Mouse (Mus musculus) ovary, adult 18-20 months (tissue): Measurements from ENCODE around the gene Tbl1xr1.

Experiments used
- DNase-seq: peaks from one replicate; pipeline ENCODE4 v3.0.0; 2022; ENCODE audit warnings: low spot score, mixed read lengths

Gene Tbl1xr1

GRCm38 (mm10) chr3:22204186-22204585 lies 127.7 kb downstream of the Tbl1xr1 start:
- no peak for DNase-seq

DNA sequence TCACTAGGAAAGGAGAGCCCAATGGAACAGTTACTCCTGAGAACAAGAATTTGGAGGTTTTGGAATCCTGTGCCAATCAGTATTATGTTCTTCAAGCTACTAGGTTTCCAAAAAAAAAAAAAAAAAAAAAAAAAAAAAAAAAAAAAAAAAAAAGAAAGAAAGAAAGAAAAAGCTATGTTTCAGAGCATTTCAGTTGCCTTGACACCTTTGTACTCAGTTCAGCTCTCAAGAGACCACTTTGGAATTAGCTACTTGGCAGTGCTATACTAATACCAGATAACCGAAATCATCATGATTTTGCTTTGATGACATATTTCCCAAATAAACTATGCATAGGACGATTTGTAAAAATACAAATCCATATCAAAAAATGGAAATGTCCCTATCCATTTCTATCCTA lies 145.1 kb downstream of the Tbl1xr1 start:
- DNase-seq = no peak

DNA sequence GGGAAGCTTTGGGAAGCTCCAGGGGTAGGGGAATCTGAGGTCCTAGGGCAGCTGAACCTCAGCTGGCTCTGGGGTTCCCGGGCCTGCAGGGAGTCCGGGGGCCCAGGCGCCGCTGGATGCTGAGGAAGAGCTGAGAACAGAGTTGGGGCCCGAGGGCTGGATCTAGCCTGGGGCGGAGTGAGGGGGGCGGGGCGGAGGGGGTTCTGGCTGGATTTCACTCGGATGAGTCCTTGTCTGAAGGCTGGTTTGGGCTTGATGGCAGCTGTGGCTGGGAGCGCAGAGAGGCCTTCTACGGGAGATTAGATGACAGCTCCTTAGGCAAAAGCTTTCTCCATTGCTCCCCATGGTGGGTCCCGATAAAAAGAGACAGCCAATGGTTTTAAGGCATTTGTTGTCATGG lies 145.9 kb downstream of the Tbl1xr1 start:
- DNase-seq = no peak

DNA sequence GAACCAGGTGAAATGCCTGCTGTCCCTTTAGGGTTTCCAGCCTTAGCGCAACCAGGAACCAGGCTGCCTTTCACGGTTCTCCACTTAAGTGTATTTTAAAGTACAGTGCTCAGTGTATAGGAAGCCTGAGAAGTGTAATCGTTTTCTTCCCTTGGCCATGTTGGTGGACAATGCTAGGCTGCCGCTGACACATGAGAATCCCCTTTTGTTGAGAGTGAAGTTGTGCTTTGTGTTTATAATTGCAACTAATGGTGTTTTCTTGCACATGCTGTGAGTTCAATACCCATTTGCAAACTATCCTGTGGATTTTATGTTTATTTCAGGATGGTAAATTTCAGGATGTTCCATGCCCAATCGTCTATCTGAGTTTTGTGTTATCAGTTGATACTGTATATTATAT lies 146.6 kb downstream of the Tbl1xr1 start:
- no peak for DNase-seq

- DNase-seq = no peak
Measured at GRCm38 (mm10) chr3:22228052-22228451, 151.6 kb downstream of the Tbl1xr1 start.

DNA sequence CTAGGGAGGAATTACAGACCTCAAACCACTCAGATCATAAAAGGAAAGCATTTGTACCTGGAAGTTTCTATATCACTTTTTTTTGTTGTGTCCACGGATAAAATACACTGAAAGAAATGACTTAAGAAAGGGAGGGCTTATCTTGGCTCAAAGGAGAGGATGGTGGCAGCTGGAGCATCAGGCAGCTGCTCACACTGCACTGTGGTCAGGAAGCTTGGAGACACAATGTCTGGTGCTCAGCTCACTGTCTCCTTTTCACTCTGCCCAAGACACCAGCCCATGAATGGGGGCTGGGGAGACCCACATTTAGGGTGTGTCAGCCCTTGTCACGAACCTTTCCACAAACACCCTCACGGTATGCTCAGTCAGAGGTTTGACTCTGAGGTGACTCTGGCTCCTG lies 154.2 kb downstream of the Tbl1xr1 start:
- no peak for DNase-seq

- no peak for DNase-seq
Measured at GRCm38 (mm10) chr3:22238106-22238900, 161.9 kb downstream of the Tbl1xr1 start.
